Mouse (Mus musculus): Measurements from ENCODE around the gene Mdk. TPM values are rescaled to one million over a fixed set of nuclear protein-coding genes. Genes with fewer than 3 reads are reported as not detected.

The Mdk gene
- 198 and 297 TPM in 2 replicates for polyA plus RNA-seq (2012; rRNA removed)

DNA sequence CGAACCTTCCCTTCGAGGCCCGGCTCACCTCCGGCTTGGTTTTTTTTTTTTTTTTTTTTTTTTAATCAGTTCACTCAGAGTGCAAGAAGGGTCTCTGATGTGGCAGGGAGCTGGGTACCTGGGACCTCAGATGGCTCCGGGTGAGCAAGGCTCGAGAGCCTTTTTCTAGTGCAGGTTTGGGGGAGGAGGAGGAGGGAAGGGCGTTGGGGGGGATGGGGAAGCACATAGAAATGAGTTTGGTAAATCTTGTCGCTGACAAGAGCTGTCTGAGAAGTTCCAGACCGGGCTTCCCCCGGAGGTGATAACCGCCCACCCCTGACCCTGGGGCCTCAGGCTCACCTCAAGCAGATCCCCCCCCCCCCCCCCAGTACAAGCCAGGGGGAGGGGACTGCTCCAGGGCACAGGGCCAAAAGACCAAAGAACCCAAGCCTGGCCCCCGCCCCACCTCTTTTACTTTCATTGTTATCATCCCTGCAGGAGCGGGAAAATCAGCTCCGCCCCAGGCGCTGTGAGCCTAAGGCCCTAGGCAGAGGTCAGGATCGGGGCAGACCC lies at the start of gene Mdk:
Mdk (minus strand) TSS at position 138 of the 552 bp plus-strand sequence.
- DNase-seq (ENCODE audit: low read depth), result peak; percentile 47
- no peak for TF ChIP-seq POLR2A (IDR thresholded peaks at IDR 0.05; ENCODE audit: borderline replicate concordance, extremely low read depth, insufficient read depth, insufficient read length, poor library complexity, severe bottlenecking)
- no peak for TF ChIP-seq CTCF (IDR thresholded peaks at IDR 0.05; ENCODE audit: borderline replicate concordance, extremely low read depth, insufficient read depth, insufficient read length)

DNA sequence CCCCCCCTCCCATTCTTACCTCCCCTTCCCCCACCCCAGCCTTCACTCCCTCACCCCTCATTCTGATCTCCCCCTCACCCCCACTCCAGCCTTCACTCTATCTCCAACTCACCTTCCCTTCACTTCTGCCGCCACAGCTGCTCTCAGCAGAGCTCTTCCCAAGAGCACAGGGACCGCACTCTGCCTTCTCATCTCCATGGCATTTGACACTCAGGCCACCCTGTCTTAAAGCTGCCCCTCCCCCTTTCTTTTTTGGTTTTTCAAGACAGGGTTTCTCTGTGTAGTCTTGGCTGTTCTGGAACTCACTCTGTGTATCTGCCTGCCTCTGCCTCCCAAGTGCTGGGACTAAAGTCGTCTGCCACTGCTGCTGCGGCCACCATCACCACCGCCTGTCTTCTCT lies 48.7 kb upstream of the Mdk start:
- DNase-seq (ENCODE audit: low read depth), result no peak
- TF ChIP-seq CTCF (IDR thresholded peaks at IDR 0.05; ENCODE audit: borderline replicate concordance, extremely low read depth, insufficient read depth, insufficient read length) (no peak), POLR2A (IDR thresholded peaks at IDR 0.05; ENCODE audit: borderline replicate concordance, extremely low read depth, insufficient read depth, insufficient read length, poor library complexity, severe bottlenecking) (no peak)

DNA sequence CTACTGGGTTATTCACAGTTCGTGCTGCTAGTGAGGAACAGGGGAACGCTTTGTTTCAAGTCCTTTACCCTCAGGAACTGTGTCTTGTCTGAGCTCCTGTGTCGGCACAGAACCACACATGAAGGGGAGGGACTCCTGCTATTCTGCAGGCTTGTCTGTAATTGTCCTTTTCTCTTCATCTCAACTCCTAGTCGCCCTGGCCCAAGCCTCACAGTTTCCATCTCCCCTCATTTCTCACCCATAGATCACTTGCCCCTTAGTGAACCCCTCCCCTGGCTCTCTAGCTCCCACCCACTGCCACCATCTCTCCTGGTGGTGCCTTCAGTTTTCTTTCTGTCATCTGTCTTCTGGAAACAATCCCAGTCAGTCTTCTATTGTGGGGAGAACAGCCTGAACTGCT lies 48.1 kb upstream of the Mdk start:
- TF ChIP-seq POLR2A (IDR thresholded peaks at IDR 0.05; ENCODE audit: borderline replicate concordance, extremely low read depth, insufficient read depth, insufficient read length, poor library complexity, severe bottlenecking), result no peak
- TF ChIP-seq CTCF (IDR thresholded peaks at IDR 0.05; ENCODE audit: borderline replicate concordance, extremely low read depth, insufficient read depth, insufficient read length), result no peak
- DNase-seq (ENCODE audit: low read depth), result no peak

DNA sequence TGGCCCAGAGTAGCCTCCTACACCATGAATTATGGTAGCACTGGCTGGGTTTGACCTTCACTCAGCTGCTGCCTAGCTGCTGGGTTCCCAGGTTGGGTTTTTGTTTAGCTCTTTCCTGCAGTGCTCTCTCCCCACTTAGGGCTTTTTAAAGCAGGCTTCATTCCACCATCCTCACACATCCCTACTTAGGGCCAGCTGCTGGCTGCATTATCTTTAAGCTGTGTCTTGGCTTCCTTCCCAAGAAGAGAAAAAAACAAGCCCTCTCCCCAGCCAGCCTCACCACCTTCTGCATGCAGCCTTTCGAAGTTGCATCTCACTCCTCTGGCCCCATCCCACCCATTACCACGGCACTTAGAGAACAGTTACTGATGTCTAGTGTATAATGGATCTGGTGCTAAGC lies 46.5 kb upstream of the Mdk start:
- TF ChIP-seq CTCF (IDR thresholded peaks at IDR 0.05; ENCODE audit: borderline replicate concordance, extremely low read depth, insufficient read depth, insufficient read length) (no peak), POLR2A (IDR thresholded peaks at IDR 0.05; ENCODE audit: borderline replicate concordance, extremely low read depth, insufficient read depth, insufficient read length, poor library complexity, severe bottlenecking) (no peak)
- DNase-seq (ENCODE audit: low read depth), result peak; percentile 75

DNA sequence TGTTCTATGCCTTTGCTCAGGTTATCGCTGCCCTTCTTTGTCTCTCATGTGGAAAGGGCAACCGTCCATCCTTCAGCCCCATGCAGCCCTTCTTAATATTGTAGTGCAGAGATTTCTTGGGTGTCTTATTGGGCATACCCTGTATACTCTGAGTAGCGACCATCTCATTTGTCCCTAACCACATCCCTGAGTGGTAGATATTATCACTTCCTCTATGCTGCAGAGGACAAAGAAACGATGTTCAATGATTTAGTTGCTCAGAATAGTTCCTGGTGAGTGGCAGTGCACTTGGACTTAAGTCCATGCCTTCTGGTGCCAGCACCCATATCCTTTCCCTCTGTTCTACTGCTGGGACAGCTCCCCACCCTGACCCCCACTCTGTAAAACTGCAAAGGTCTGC lies 45.9 kb upstream of the Mdk start:
- DNase-seq (ENCODE audit: low read depth), result no peak

DNA sequence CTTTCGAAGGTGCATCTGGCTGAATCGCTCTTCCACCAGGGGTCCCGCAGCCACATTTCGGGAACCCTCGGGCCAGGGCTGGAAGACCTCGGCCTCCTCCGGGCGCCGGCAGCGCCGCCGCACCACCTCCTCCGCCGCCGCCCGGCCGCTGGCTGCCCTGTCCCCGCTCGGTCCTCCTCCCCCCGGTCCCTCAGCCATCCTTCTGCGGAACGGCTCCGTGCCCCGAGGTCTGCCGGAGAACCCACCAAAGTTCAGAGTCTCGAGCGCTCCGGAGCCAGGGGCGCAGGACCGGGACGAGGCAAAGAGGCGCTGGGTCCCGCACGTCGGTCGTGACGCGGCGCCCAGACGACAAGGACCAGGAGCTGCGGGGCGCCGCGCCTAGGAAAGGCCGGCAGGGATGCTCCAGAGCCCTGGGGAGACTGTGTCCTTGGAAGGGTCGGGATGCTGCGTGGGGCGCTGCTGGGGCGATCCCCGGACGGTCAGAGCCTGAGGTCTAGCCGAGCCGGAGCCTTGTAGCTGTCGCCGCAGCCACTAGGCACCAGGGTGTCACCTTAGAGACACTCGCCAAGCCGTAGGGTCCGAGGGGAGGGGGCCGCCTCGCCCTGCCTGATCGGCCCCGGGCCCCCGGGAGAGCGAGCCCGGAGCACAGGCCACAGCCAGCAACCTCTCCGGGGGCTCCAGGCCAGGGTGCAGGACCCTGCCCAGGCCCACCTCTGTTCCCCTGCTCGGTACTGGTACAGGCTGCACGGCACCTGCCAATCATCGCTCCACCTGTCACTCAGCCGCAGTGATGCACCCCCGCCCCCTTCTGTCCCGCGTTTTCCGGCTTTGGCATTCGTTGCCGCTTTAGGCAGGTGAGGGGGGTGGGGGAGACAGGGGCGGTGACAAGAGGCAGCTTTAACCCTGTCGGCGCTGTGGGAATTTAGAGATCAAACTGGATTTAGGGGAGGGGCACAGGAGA lies 43.8 kb upstream of the Mdk start, which contains the start of gene Dgkz:
Dgkz (minus strand) TSS at position 284 of the 961 bp plus-strand sequence.
- TF ChIP-seq POLR2A (IDR thresholded peaks at IDR 0.05; ENCODE audit: borderline replicate concordance, extremely low read depth, insufficient read depth, insufficient read length, poor library complexity, severe bottlenecking), result no peak
- TF ChIP-seq CTCF (IDR thresholded peaks at IDR 0.05; ENCODE audit: borderline replicate concordance, extremely low read depth, insufficient read depth, insufficient read length), result no peak
- no peak for DNase-seq (ENCODE audit: low read depth)

More for the DNA sequence above, 45.9 kb upstream of the Mdk start:
- no peak for TF ChIP-seq POLR2A (IDR thresholded peaks at IDR 0.05; ENCODE audit: borderline replicate concordance, extremely low read depth, insufficient read depth, insufficient read length, poor library complexity, severe bottlenecking)
- no peak for TF ChIP-seq CTCF (IDR thresholded peaks at IDR 0.05; ENCODE audit: borderline replicate concordance, extremely low read depth, insufficient read depth, insufficient read length)

DNA sequence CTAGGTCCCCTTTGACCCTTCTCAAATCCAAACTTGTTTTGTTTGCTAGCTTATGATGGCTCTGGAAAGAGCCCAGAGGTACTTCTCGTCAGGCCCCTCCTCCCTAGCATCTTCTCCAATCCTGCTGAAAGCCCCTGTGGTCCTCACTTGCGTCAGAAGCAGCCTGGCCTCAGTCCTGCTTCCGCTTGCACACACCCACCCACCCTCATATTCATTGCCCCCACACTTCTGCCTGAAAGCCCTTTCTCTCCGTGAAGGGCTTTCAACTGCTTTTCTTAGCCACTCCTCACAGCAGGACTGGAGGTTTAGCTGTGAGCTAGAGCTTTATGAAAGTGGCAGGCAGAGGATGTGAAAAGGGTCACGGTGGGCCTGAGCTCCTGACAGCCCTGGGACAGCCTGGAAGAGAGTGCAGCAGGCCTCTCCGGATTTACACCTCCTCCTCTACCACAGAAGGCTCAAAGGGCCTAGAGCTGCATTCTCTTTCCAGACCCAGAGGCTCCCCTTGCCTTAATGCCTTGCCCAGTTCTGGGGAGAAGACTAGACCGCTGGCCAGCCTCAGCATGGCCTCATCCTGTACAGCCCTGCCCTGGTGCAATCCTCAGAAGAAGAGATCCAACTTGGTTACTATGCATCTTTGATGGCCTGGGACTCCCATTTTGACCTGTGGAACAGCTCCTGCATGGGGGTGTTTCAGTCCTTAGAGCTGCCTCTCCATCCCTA lies 41.5 kb upstream of the Mdk start:
- DNase-seq (ENCODE audit: low read depth), result no peak
- TF ChIP-seq CTCF (IDR thresholded peaks at IDR 0.05; ENCODE audit: borderline replicate concordance, extremely low read depth, insufficient read depth, insufficient read length), result no peak
- TF ChIP-seq POLR2A (IDR thresholded peaks at IDR 0.05; ENCODE audit: borderline replicate concordance, extremely low read depth, insufficient read depth, insufficient read length, poor library complexity, severe bottlenecking), result no peak

DNA sequence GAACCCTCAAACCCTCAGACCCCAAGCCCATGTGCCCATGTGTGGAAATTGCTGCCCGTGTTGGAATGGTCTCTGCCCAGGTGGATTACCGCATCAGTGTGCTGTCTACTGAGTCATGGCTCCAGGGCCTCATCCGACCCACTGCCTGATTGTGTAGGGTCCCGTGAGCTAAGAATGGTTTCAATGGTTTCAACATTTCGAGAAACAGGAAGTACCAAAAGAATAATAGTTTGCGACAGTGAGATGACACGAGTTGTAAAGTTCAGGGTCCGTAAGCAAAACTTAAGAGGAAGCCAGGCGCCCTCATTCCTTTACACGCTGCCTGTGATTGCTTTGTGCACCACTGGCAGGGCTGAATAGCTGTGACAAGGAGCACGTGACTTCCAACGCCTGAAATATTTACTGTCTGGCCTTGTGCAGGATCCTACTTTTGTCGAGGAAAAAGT lies 40.0 kb upstream of the Mdk start:
- TF ChIP-seq POLR2A (IDR thresholded peaks at IDR 0.05; ENCODE audit: borderline replicate concordance, extremely low read depth, insufficient read depth, insufficient read length, poor library complexity, severe bottlenecking) (no peak), CTCF (IDR thresholded peaks at IDR 0.05; ENCODE audit: borderline replicate concordance, extremely low read depth, insufficient read depth, insufficient read length) (no peak)
- DNase-seq (ENCODE audit: low read depth), result no peak

DNA sequence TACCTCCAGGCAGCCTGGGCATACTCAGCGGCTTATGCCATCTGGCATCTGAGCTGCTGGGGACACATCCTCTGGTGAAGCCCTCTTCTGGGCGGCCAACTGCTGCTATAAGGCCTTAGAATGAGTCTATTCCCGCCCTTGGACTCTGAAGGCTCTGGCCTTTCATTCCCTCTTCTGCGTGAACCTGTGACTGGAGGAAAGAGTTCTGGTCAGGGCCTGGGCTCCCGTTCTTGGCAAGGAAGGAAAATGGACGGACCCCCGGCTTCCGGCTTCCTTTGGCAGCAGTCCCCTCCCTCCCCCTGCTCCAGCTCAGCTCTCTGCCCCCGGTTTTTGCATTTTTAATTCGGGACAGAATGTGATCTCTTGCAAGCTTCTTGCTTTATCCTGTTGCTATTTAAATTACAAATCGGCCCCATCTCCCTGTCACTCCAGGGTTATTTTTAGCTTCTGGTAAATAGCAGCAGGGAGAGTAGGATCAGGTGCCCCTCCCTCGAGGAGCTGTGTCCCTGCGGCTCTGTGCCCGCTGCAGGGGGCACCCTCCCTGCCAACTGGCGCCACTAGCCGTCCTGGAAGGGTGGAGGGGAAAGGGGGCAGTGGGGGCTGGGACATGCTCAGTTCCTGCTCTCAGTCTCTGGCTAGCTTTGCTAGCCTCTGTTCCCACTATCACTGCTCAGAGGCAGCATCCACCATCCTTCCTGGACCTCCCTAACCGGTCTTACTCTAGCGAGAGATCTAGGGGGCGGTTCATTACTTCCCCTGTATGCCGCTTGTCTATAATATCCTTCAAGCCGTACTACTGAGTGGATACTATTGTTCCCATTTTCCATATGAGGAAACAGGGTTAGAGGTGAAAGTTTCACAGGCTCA lies 39.4 kb upstream of the Mdk start:
- TF ChIP-seq POLR2A (IDR thresholded peaks at IDR 0.05; ENCODE audit: borderline replicate concordance, extremely low read depth, insufficient read depth, insufficient read length, poor library complexity, severe bottlenecking) (no peak), CTCF (IDR thresholded peaks at IDR 0.05; ENCODE audit: borderline replicate concordance, extremely low read depth, insufficient read depth, insufficient read length) (no peak)
- DNase-seq (ENCODE audit: low read depth), result peak; percentile 83

DNA sequence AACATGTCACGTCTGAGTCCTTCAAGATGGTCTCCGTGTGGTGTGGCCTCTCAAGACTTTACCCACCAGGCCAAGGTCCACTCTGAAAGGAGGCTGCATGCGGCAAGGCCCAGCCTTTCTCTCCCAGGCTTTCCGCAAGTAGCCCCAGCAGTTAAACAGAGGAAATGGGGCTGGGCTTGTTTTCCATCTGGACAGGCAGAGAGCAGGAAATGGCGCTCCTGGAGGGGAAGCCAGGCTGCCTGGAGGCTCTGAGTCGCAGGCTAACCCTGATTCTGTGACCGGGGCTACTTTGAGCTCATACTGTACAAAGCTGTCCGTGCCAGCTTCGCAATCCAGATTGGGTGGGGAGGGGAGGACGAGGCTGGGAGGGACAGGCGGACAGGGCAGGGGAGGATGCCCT lies 35.9 kb upstream of the Mdk start:
- no peak for TF ChIP-seq POLR2A (IDR thresholded peaks at IDR 0.05; ENCODE audit: borderline replicate concordance, extremely low read depth, insufficient read depth, insufficient read length, poor library complexity, severe bottlenecking)
- no peak for TF ChIP-seq CTCF (IDR thresholded peaks at IDR 0.05; ENCODE audit: borderline replicate concordance, extremely low read depth, insufficient read depth, insufficient read length)
- DNase-seq (ENCODE audit: low read depth), result no peak
